Mouse (Mus musculus) R1 (cell line): ENCODE data around the gene Ak9.

Experiments
- DNase-seq: peaks from one replicate; pipeline ENCODE4 v3.0.0-alpha.2; 2018; ENCODE audit warnings: low read depth, low spot score

Ak9 gene

GRCm38 (mm10) chr10:41303639-41304444 lies at the start of gene Ak9:
TSS of gene Ak9 (plus strand) at chr10:41303980.
- DNase-seq: peak; percentile 93

- DNase-seq: no peak
Measured at GRCm38 (mm10) chr10:41260243-41261006, 43.4 kb upstream of the Ak9 start.

GRCm38 (mm10) chr10:41261218-41261617 lies 42.6 kb upstream of the Ak9 start:
- no peak for DNase-seq

GRCm38 (mm10) chr10:41261889-41262288 lies 41.9 kb upstream of the Ak9 start:
- no peak for DNase-seq

- DNase-seq: peak; percentile 66
Measured at GRCm38 (mm10) chr10:41271860-41272259, 31.9 kb upstream of the Ak9 start.

- no peak for DNase-seq
Measured at GRCm38 (mm10) chr10:41274871-41275270, 28.9 kb upstream of the Ak9 start.

- no peak for DNase-seq
Measured at GRCm38 (mm10) chr10:41278808-41279207, 25.0 kb upstream of the Ak9 start.

GRCm38 (mm10) chr10:41280177-41280576 lies 23.6 kb upstream of the Ak9 start:
- DNase-seq: no peak

GRCm38 (mm10) chr10:41280796-41281195 lies 23.0 kb upstream of the Ak9 start:
- DNase-seq: no peak

- no peak for DNase-seq
Measured at GRCm38 (mm10) chr10:41282086-41282485, 21.7 kb upstream of the Ak9 start.

GRCm38 (mm10) chr10:41287618-41288017 lies 16.2 kb upstream of the Ak9 start:
- no peak for DNase-seq

- no peak for DNase-seq
Measured at GRCm38 (mm10) chr10:41288074-41288473, 15.7 kb upstream of the Ak9 start.

- DNase-seq: peak; percentile 92
Measured at GRCm38 (mm10) chr10:41288771-41289415, 14.9 kb upstream of the Ak9 start.

- DNase-seq: no peak
Measured at GRCm38 (mm10) chr10:41291021-41291420, 12.8 kb upstream of the Ak9 start.

GRCm38 (mm10) chr10:41293019-41293418 lies 10.8 kb upstream of the Ak9 start:
- peak; percentile 75 for DNase-seq

- DNase-seq: no peak
Measured at GRCm38 (mm10) chr10:41294734-41295133, 9.0 kb upstream of the Ak9 start.

GRCm38 (mm10) chr10:41295145-41295544 lies 8.6 kb upstream of the Ak9 start:
- DNase-seq: peak; percentile 83

GRCm38 (mm10) chr10:41300161-41300560 lies 3.6 kb upstream of the Ak9 start:
- peak; percentile 64 for DNase-seq

- DNase-seq: peak; percentile 93
Measured at GRCm38 (mm10) chr10:41302689-41303431, 920 bp upstream of the Ak9 start, which contains the start of gene Fig4. TSS of gene Fig4 (minus strand) at chr10:41303260.

GRCm38 (mm10) chr10:41304961-41305455 lies 1.2 kb downstream of the Ak9 start:
- DNase-seq: no peak

GRCm38 (mm10) chr10:41308205-41308604 lies 4.4 kb downstream of the Ak9 start:
- no peak for DNase-seq
